Mouse (Mus musculus) embryonic facial prominence, embryonic 10.5 days (tissue): ENCODE measurements around the gene Rd3. TPM values are rescaled to one million over a fixed set of nuclear protein-coding genes. Genes with fewer than 3 reads are reported as not detected.
A peak's percentile ranks its signal among the peaks of the same experiment; 100 is the strongest.

Experiments
- DNase-seq: peaks from one replicate; pipeline ENCODE4 v3.0.0-alpha.2; 2017; ENCODE audit warnings: low spot score
- H3K27ac ChIP-seq: fragments of 300-500 bp; sonication (generic); replicated peaks from 2 replicates; pipeline ENCODE4 v1.5.1; 2016; ENCODE audit warnings: mild to moderate bottlenecking
- H3K27me3 ChIP-seq: fragments of 300-500 bp; sonication (generic); replicated peaks from 2 replicates; pipeline ENCODE4 v1.6.1; 2016; ENCODE audit warnings: low read depth, mild to moderate bottlenecking; ENCODE audit not compliant: poor library complexity, severe bottlenecking
- H3K36me3 ChIP-seq: fragments of 300-500 bp; sonication (generic); replicated peaks from 2 replicates; pipeline ENCODE4 v1.6.1; 2016; ENCODE audit warnings: mild to moderate bottlenecking, moderate library complexity
- H3K4me1 ChIP-seq: fragments of 300-500 bp; sonication (generic); 2 replicates; pipeline ENCODE4 v1.6.1; 2016
- H3K4me3 ChIP-seq: fragments of 300-500 bp; sonication (generic); 2 replicates; pipeline ENCODE4 v1.5.1; 2016; ENCODE audit warnings: mild to moderate bottlenecking, moderate library complexity
- H3K9me3 ChIP-seq: fragments of 300-500 bp; sonication (generic); 2 replicates; pipeline ENCODE4 v1.6.1; 2016; ENCODE audit warnings: mild to moderate bottlenecking
- WGBS: fragments of 180-500 bp; shearing (Covaris S2); methylation state at CpG from one replicate; pipeline ENCODE4 v1.1.7; 2016; 5-methylcytosine and 5-hydroxymethylcytosine counted together
- polyA plus RNA-seq: library from polyadenylated mRNA; unstranded; fragments of >200 nt; fragmentation: Nextera tagmentation; extraction: Ambion mirVana; gene quantifications from 2 replicates; pipeline ENCODE4 v1.2.1, GENCODE M21; 2016

The Rd3 gene
- 0.75 and 1.7 TPM in 2 replicates for polyA plus RNA-seq

DNA sequence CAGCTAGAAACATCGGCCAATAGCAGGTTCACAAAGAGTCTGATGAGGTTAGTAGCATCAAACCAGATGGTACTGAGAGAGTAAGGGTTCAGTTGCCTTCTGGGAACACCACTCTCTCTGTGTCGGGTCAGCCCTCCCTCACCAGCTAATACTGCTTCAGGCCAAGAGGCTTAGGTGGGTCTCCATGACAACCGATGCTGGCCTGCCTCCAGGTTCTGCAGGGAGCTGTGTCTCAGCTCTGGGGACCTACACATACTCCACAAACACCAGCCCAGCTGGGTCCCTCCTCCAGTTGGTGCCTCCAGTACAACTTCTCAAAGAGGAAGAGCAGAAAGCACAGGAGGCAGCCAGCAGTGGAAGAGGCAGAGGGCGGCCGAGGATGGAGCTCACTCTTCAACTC lies at the start of gene Rd3:
Gene Rd3 (plus strand): TSS at position 184 of the 400 bp plus-strand sequence.
- WGBS: 50% methylated on average over 5 of the region's 5 CpGs
- H3K36me3 ChIP-seq: no peaks in the 10 kb centered on the region
- peaks cover 25% of the 10 kb centered on the region for H3K4me1 ChIP-seq
- H3K9me3 ChIP-seq: no peaks in the 10 kb centered on the region
- H3K4me3 ChIP-seq: no peak within 1 kb of the TSS
- DNase-seq: peak; percentile 30
- H3K27me3 ChIP-seq: no peaks in the 10 kb centered on the region
- no peak within 1 kb of the TSS for H3K27ac ChIP-seq

- H3K9me3 ChIP-seq: no peaks in the 10 kb centered on the region
- DNase-seq: no peak
- H3K27ac ChIP-seq: no peak overlapping the region
- peaks cover 19% of the 10 kb centered on the region for H3K27me3 ChIP-seq
- peaks cover 30% of the 10 kb centered on the region for H3K4me1 ChIP-seq
- H3K36me3 ChIP-seq: no peaks in the 10 kb centered on the region
- no peak overlapping the region for H3K4me3 ChIP-seq
- 80% methylated on average over 7 of the region's 7 CpGs for WGBS
Observed at GRCm38 (mm10) chr1:191928345-191928744, 48.8 kb upstream of the Rd3 start.

GRCm38 (mm10) chr1:191929065-191929464 lies 48.1 kb upstream of the Rd3 start:
- Histone ChIP-seq H3K27me3 (peaks cover 20% of the 10 kb centered on the region), H3K36me3 (no peaks in the 10 kb centered on the region), H3K27ac (no peak overlapping the region), H3K4me1 (peaks cover 30% of the 10 kb centered on the region), H3K9me3 (no peaks in the 10 kb centered on the region), H3K4me3 (no peak overlapping the region)
- 79% methylated on average over 8 of the region's 8 CpGs for WGBS
- no peak for DNase-seq

- DNase-seq: no peak
- H3K27me3 ChIP-seq: peaks cover 20% of the 10 kb centered on the region
- H3K27ac ChIP-seq: no peak overlapping the region
- H3K9me3 ChIP-seq: no peaks in the 10 kb centered on the region
- H3K36me3 ChIP-seq: no peaks in the 10 kb centered on the region
- 72% methylated on average over 12 of the region's 12 CpGs for WGBS
- no peak overlapping the region for H3K4me3 ChIP-seq
- peaks cover 30% of the 10 kb centered on the region for H3K4me1 ChIP-seq
Observed at GRCm38 (mm10) chr1:191929897-191930524, 47.2 kb upstream of the Rd3 start.

- Histone ChIP-seq H3K9me3 (no peaks in the 10 kb centered on the region), H3K27ac (no peak overlapping the region), H3K27me3 (peaks cover 20% of the 10 kb centered on the region), H3K36me3 (no peaks in the 10 kb centered on the region), H3K4me1 (peaks cover 30% of the 10 kb centered on the region), H3K4me3 (no peak overlapping the region)
- no peak for DNase-seq
- WGBS: 76% methylated on average over 3 of the region's 3 CpGs
Observed at GRCm38 (mm10) chr1:191930525-191931105, 46.6 kb upstream of the Rd3 start.

DNA sequence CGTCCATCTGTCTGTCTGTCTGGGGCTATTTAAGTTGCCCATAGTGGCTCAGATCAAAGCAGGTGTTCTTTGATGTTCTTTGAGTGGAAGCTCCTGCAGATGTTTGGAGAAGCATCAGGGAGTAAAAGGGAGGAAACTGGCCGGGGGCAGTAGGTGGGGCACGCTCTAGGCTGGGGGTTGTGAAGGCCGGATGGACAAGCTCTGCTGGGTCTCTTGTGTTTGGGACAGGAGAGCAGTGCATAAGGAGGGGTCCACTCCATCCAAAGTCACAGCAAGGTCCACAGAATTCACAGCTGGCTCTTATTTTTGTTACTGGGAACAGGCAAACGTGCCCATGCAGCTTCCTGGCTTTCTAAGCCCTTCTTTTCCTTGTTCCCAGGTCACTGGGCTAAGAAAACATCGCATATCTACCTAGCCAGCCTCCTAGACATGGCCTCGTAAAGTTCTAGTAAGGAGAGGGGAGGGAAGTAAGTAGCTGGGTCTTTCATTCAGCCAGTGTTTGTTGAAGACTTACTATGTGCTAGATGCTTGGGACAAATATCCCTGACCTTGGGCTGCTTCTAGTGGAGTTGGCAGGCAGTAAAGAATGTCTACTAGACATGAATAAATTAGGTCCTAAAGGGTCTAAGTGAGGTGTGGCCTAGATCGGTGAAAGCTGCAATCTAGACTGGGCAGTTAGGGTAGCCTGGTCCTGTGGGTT lies 44.7 kb upstream of the Rd3 start:
- Histone ChIP-seq H3K4me1 (peaks cover 21% of the 10 kb centered on the region), H3K9me3 (no peaks in the 10 kb centered on the region), H3K36me3 (no peaks in the 10 kb centered on the region), H3K4me3 (no peak overlapping the region), H3K27ac (no peak overlapping the region), H3K27me3 (peaks cover 20% of the 10 kb centered on the region)
- no peak for DNase-seq
- WGBS: 68% methylated on average over 8 of the region's 8 CpGs

GRCm38 (mm10) chr1:191932986-191933632 lies 44.1 kb upstream of the Rd3 start:
- DNase-seq: no peak
- H3K4me1 ChIP-seq: peaks cover 16% of the 10 kb centered on the region; the same call in 1 of the 2 replicates
- H3K27ac ChIP-seq: no peak overlapping the region
- 81% methylated on average over 4 of the region's 4 CpGs for WGBS
- peaks cover 17% of the 10 kb centered on the region for H3K27me3 ChIP-seq
- no peaks in the 10 kb centered on the region for H3K9me3 ChIP-seq
- no peak overlapping the region for H3K4me3 ChIP-seq
- H3K36me3 ChIP-seq: no peaks in the 10 kb centered on the region

GRCm38 (mm10) chr1:191943638-191944037 lies 33.5 kb upstream of the Rd3 start:
- Histone ChIP-seq H3K4me3 (no peak overlapping the region), H3K9me3 (no peaks in the 10 kb centered on the region), H3K36me3 (no peaks in the 10 kb centered on the region), H3K27me3 (no peaks in the 10 kb centered on the region), H3K4me1 (0 out of 2 replicates have a peak, but pooled peaks cover 5% of the 10 kb centered on the region), H3K27ac (no peak overlapping the region)
- WGBS: 79% methylated on average over 6 of the region's 6 CpGs
- no peak for DNase-seq

- 0 out of 2 replicates have a peak, but pooled peaks cover 5% of the 10 kb centered on the region for H3K4me1 ChIP-seq
- no peak overlapping the region for H3K4me3 ChIP-seq
- no peak for DNase-seq
- no peaks in the 10 kb centered on the region for H3K9me3 ChIP-seq
- no peak overlapping the region for H3K27ac ChIP-seq
- no peaks in the 10 kb centered on the region for H3K36me3 ChIP-seq
- H3K27me3 ChIP-seq: no peaks in the 10 kb centered on the region
- 93% methylated on average over 8 of the region's 8 CpGs for WGBS
Observed at GRCm38 (mm10) chr1:191945341-191945740, 31.8 kb upstream of the Rd3 start.

DNA sequence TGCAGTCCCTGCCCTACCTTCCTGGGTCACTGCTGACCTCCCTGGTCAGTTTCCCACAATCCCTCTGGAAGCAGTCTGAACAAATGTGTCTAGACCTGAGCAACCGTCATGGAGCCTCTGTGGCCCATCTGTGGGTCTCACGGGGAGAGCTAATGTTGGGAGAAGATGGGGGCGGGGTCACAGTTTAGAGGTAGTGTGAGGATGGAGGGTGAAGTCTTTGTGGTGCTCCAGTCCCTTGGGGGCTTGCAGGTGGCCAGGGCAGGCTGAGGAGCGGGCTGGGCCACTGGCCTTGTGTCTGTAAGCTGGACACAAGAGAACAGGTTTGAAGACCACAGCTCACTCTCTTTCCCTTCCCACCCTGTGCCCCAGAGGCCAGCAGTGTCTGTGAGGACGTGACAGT lies 31.4 kb upstream of the Rd3 start:
- no peaks in the 10 kb centered on the region for H3K36me3 ChIP-seq
- 0 out of 2 replicates have a peak, but pooled peaks cover 5% of the 10 kb centered on the region for H3K4me1 ChIP-seq
- H3K4me3 ChIP-seq: no peak overlapping the region
- no peak for DNase-seq
- H3K9me3 ChIP-seq: no peaks in the 10 kb centered on the region
- no peaks in the 10 kb centered on the region for H3K27me3 ChIP-seq
- WGBS: 84% methylated on average over 5 of the region's 5 CpGs
- no peak overlapping the region for H3K27ac ChIP-seq

DNA sequence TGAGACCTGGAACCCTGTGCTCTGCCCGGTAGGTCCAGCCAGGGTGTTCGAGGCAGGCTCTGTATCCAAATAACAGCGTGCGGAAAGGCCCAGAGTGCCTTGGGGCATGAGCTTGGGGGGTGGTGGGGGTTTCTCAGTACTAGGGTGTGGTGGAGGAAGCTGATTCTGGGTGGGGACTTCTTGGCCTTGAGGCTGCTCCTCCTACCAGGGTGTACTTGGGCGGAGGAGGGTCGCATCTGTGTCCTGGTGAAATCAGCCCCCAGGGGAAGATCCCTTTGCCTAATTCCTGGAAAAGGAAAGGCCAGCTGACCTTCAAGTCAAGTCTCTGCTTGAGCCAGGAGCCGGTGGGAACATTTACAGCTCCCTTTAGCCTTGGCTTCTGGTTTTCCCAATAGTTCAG lies 30.9 kb upstream of the Rd3 start:
- H3K9me3 ChIP-seq: no peaks in the 10 kb centered on the region
- no peaks in the 10 kb centered on the region for H3K36me3 ChIP-seq
- no peak for DNase-seq
- 71% methylated on average over 7 of the region's 7 CpGs for WGBS
- H3K4me3 ChIP-seq: no peak overlapping the region
- no peak overlapping the region for H3K27ac ChIP-seq
- 0 out of 2 replicates have a peak, but pooled peaks cover 5% of the 10 kb centered on the region for H3K4me1 ChIP-seq
- H3K27me3 ChIP-seq: no peaks in the 10 kb centered on the region

- H3K36me3 ChIP-seq: no peaks in the 10 kb centered on the region
- no peak overlapping the region for H3K4me3 ChIP-seq
- no peak overlapping the region for H3K27ac ChIP-seq
- no peak for DNase-seq
- H3K9me3 ChIP-seq: no peaks in the 10 kb centered on the region
- H3K4me1 ChIP-seq: 0 out of 2 replicates have a peak, but pooled peaks cover 5% of the 10 kb centered on the region
- H3K27me3 ChIP-seq: no peaks in the 10 kb centered on the region
- 88% methylated on average over 2 of the region's 2 CpGs for WGBS
Observed at GRCm38 (mm10) chr1:191946835-191947234, 30.3 kb upstream of the Rd3 start.
